Mouse (Mus musculus) cerebellum, postnatal 10 days (tissue): ENCODE results near the gene Blvra.

Experiments
- DNase-seq, 2 experiments: peaks; one replicate each; pipeline ENCODE4 v3.0.0; 2021; ENCODE audit warnings: mixed read lengths in 2 of 2

The Blvra gene

DNA sequence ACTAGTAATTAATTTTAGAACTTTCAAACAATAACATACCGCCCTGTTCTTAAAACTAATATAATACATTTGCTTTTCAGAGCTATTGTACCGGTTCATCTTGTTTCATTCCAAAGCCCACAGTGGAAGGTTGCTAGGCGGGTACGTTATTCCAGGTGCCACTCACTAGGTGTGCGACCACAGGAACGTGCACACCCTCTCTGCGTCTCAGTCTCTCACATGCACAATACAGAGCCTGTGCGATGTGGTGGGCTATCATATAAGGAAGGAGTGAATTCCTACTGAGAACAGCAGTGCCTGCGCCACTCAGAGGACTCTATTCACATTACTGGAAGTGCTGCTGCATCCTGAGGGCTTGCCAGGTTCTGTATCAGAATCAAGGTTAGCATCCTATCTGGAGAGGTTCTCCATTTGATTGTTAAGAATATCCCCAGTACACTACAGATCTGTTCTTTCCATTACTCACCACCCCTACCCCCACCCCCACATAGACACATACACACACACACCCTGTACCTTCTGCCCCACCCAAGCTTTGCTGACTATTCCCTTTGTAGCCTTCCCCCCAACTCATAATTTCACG lies 67.5 kb downstream of the Blvra start:
- DNase-seq = no peak

DNA sequence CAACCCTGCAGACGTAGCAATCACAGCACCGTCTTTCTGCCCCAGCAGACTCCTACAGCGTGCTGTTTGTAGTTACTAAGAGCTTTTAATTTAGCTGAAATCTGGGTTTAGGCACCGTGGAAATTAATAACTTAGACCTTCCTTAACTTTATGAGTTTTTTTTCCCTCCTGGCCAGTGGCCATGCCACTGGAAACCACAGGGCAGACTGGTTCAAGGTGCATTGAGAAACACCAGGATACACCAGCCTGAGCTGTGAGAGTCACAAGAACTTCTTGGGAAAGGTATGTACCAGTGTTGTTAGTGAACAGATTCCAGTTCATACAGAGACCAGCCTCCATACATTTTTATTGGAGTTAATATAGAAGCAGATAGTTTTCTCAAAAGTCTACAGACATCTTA lies 68.0 kb downstream of the Blvra start:
- no peak for DNase-seq

DNA sequence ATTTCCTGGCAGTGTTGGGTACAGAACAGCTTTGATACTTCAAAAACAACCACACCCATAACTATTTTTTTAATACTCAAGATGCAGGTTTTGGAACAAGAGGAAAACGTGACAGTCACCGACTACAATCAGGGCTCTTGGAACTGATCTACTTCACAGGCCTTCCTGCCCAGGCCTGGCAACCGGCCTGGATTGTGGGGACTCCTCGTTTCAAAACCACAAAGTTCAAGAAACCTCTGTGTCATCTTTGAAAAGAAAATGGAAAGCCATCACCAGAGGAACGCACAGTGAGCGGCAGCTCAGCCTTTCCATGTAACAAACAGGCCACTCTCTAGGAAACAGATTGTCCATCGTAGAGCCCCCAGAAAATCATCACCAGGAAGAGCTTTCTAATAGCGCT lies 68.6 kb downstream of the Blvra start:
- DNase-seq = no peak

DNA sequence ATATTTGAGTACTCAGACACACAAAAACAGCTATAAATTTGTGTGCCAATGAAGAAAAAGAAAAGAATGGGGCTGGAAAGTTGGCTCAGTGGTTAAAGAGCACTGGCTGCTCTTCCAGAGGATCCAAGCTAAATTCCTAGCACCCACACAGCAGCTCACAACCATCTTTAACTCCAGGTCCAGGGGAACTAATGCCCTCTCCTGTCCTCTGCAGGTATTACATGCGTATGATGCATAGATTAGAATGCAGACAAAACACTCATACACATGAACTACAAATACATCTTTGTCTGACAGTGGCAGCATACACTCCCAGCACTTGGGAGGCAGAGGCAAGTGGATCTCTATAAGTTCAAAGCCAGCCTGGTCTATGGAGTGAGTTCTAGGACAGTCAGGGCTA lies 69.1 kb downstream of the Blvra start:
- DNase-seq = no peak

DNA sequence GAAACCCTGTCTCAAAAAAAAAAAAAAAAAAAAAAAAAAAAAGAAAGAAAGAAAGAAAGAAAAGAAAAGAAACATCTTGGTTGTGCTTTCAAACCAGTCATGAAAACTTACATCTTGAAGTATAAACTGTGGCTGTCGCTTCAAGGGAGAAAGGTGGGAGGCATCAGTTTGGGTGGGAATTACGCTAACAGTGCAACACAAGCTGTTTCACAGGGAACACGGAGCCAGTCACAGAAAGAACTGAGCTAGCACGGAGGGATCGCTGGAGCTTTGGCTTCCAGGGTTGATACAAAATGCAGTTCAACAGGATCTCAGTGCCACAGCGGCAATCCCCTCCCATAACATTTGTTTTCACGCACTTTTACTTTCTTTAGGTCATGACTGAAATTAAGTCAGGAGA lies 69.5 kb downstream of the Blvra start:
- DNase-seq = no peak

DNA sequence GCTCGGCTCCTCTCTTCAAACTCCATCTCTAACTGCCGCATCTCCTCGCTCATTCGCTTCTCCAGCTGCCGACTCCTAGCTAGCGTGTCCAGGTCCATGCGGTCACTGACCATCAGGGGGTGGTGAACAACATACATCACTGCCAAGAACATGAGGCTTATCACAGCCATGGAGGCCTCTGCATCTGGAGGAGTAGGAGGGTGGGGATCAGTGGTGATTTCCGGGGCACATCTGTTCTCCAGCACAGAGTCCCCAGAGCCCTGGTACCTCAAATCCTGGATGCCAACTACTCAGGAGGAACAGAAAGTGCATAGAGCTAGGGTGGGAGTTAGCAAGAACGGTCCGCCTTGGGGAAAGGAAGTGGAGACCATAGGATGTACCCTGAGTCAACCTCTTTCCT lies 71.6 kb downstream of the Blvra start:
- no peak for DNase-seq

DNA sequence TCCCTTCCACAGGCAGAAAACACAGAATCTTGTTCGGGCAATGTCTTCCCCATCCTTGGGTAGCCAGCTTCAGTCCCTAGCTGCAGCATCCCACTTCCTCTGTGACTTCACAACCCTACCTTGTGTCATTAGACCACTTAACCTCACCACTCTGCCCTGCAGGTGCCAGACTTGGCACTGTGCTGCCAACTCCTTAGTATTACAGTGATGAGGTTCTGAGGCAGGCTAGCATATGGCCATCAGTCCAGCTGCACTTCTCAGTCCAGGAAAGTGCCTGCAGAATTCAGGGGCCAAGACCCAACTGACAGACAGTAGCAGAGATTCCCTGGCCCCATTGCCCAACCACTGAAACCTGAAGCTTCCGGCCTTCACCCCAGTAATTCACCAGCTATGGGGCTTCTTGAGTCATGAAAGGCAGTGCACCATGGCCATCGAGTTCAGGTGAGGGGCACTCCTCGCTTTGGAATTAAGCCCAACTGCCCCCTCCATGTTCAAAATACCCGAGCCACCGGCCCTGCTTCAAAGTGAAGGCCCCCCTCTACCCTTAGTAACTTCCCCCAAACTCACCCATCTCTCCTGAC lies 72.2 kb downstream of the Blvra start:
- DNase-seq = peak; percentile 12 to 20

DNA sequence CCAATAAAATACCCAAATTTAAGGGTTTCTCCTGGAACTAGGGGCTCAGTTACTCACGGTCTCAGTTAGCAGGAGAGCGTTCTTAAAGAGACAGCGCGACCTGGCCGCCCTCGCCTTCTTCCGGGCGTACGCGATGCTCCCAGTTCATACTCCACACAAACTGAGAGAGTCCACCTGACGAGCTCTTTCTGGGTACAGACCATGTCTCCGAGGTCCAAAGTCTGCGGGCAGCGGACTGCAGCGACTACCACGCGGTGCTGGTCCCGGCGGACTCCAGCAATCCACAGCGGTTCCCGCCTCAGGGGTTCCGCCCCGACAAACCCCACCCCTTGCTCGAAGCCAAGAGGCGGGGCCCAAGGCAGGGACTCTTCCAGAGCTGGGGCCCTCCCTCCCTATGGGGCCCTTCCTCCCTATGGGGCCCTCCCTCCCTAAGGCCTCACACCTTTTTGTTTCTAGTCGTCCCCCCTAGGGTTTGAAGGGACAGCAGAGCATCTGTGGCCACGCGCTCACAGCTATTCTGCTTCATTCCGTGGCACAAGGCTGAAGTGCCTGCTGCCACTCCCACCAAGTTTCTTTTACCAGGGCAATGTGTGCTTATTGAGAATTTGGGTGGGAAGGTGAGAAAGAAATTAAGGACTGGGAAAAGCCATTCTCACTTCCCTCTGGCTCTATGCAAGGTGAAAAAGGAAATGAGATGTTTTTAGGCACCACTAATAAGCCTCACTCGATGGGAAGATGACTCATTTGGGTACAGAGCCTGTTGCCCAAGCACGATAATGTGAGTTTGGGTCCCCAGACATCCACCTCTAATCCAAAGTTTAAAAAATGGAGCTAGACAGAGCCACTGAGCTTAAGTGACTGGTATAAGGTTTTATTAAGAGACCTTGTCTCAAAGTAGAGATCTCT lies 72.9 kb downstream of the Blvra start, which contains the start of gene Itpripl1:
Gene Itpripl1 (minus strand): TSS at position 285 of the 906 bp plus-strand sequence.
- peak; percentile 57 to 68 for DNase-seq

DNA sequence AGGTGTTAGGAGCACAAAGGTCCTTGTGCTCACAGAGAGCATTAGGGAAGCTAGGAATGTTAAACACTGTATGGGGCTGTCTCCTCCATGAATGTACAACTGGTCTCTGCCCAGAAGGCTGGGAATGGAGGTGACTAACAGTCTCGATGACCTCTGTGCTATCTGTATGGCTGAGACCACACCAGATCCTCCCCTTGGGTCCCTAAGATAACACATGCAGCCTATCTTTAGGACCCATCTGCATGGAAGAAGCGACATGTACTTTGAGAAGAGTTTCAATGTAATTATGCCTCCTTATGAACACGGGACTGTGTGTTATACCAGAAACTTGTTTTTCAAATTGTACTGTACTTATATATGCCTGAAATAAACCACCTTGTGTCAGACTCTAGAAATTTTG lies 75.2 kb downstream of the Blvra start:
- DNase-seq = no peak
